Mouse (Mus musculus) megakaryocyte, embryonic 14.5 days (primary cell): Measurements from ENCODE around the gene Nrcam.

Source experiments
- FLI1 ChIP-seq: IDR thresholded peaks from 2 replicates; pipeline ENCODE4 v1.6.1; 2012; ENCODE audit warnings: low read length, inconsistent platforms, mixed read lengths
- GATA1 ChIP-seq: IDR thresholded peaks from 3 replicates; pipeline ENCODE4 v1.6.1; 2012; ENCODE audit warnings: mixed read lengths, low read length, inconsistent platforms, borderline replicate concordance

GRCm38 (mm10) chr12:44617488-44617887 is 288.8 kb downstream of the Nrcam start:
- TF ChIP-seq GATA1 = no peak
- TF ChIP-seq FLI1 = no peak
